Mouse (Mus musculus) neural tube, embryonic 13.5 days (tissue): ENCODE results near the gene Arhgef2. TPM values are rescaled to one million over a fixed set of nuclear protein-coding genes. Genes with fewer than 3 reads are reported as not detected.
"Not testable (repeated sequence)": the region's sequence is repeated elsewhere in the genome, so short reads cannot be mapped to it uniquely, and the experiment has no call there.

Source experiments
- ATAC-seq: fragments of 200-750 bp; cut with Nextera tagmentation; 2 replicates; pipeline ENCODE4 v1.8.0; 2017; ENCODE audit warnings: low read depth, mild to moderate bottlenecking, moderate TSS enrichment, moderate library complexity
- H3K27ac ChIP-seq: fragments of 300-500 bp; sonication (generic); replicated peaks from 2 replicates; pipeline ENCODE4 v1.5.1; 2015; ENCODE audit warnings: moderate library complexity, mild to moderate bottlenecking, inconsistent platforms
- H3K27me3 ChIP-seq: fragments of 300-500 bp; sonication (generic); 2 replicates; pipeline ENCODE4 v1.6.1; 2015; ENCODE audit warnings: mild to moderate bottlenecking, inconsistent platforms
- H3K36me3 ChIP-seq: fragments of 300-500 bp; sonication (generic); 2 replicates; pipeline ENCODE4 v1.6.1; 2015; ENCODE audit warnings: mild to moderate bottlenecking, inconsistent platforms
- H3K4me1 ChIP-seq: fragments of 300-500 bp; sonication (generic); replicated peaks from 2 replicates; pipeline ENCODE4 v1.6.1; 2015; ENCODE audit warnings: inconsistent platforms
- H3K4me2 ChIP-seq: fragments of 300-500 bp; sonication (generic); 2 replicates; pipeline ENCODE4 v1.6.1; 2015; ENCODE audit warnings: inconsistent platforms, mild to moderate bottlenecking, moderate library complexity
- H3K4me3 ChIP-seq: fragments of 300-500 bp; sonication (generic); 2 replicates; pipeline ENCODE4 v1.5.1; 2015; ENCODE audit warnings: mild to moderate bottlenecking, inconsistent platforms
- H3K9ac ChIP-seq: fragments of 300-500 bp; sonication (generic); 2 replicates; pipeline ENCODE4 v1.6.1; 2015; ENCODE audit warnings: moderate library complexity, mild to moderate bottlenecking, inconsistent platforms
- H3K9me3 ChIP-seq: fragments of 300-500 bp; sonication (generic); 2 replicates; pipeline ENCODE4 v1.6.1; 2016; ENCODE audit warnings: inconsistent platforms
- WGBS: fragments of 180-500 bp; shearing (Covaris S2); methylation state at CpG from one replicate; pipeline ENCODE4 v1.1.7; 2015; 5-methylcytosine and 5-hydroxymethylcytosine counted together
- polyA plus RNA-seq: library from polyadenylated mRNA; unstranded; fragments of >200 nt; fragmentation: Nextera tagmentation; extraction: Ambion mirVana; gene quantifications from 2 replicates; pipeline ENCODE4 v1.2.1, GENCODE M21; 2015

Gene Arhgef2
- polyA plus RNA-seq, 1 experiment from 2014 or later: 157 TPM

DNA sequence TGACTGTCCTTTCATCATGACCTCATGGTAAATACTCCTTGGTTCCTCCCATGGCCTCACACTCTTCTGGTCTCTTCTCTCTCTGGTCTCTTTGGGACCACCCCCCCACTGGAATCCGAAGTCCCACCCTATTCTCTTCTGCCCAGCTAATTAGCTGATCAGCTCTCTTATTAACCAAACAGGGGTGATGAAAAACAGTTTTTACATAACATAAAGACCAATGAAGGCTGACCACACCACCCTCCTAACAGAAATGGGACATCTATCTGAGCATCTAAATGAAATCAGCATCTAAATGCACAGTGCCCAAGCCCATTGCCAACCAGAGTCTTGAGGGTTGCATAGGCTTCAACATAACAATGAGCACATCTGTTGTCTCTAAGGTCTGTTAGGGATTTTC lies 33.9 kb upstream of the Arhgef2 start:
- no peak overlapping the region for H3K27ac ChIP-seq
- no peaks in the 10 kb centered on the region for H3K9me3 ChIP-seq
- peaks cover 38% of the 10 kb centered on the region for H3K36me3 ChIP-seq
- no peak overlapping the region for H3K4me2 ChIP-seq
- no peak overlapping the region for H3K4me3 ChIP-seq
- H3K27me3 ChIP-seq: no peaks in the 10 kb centered on the region
- H3K4me1 ChIP-seq: no peaks in the 10 kb centered on the region
- WGBS: 62% methylated on average over 1 of the region's 1 CpGs
- no peak for ATAC-seq
- H3K9ac ChIP-seq: no peak overlapping the region

DNA sequence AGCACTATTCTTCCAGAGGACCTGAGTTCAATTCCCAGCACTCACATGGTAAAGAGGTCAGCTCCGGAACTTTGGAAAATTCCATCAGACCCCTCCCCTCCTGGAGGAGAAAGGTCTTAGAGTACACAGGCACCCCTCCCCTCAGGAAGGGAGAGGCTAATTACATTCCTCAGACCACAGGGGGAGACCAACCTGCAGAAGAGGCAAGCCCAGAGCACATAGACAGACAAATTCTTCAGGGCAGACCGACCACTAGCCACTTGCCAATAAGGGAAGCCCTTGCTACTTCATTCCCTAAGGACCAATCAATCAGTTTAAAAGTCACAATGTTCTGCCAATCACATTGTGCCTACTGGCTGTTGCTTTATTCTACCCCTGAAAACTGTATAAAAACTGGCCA lies 32.9 kb upstream of the Arhgef2 start:
- no peak for ATAC-seq
- no peak overlapping the region for H3K9ac ChIP-seq
- H3K4me3 ChIP-seq: no peak overlapping the region
- 77% methylated on average over 2 of the region's 2 CpGs for WGBS
- H3K27ac ChIP-seq: no peak overlapping the region
- H3K36me3 ChIP-seq: peaks cover 28% of the 10 kb centered on the region
- no peaks in the 10 kb centered on the region for H3K9me3 ChIP-seq
- no peaks in the 10 kb centered on the region for H3K27me3 ChIP-seq
- H3K4me2 ChIP-seq: no peak overlapping the region
- H3K4me1 ChIP-seq: no peaks in the 10 kb centered on the region

DNA sequence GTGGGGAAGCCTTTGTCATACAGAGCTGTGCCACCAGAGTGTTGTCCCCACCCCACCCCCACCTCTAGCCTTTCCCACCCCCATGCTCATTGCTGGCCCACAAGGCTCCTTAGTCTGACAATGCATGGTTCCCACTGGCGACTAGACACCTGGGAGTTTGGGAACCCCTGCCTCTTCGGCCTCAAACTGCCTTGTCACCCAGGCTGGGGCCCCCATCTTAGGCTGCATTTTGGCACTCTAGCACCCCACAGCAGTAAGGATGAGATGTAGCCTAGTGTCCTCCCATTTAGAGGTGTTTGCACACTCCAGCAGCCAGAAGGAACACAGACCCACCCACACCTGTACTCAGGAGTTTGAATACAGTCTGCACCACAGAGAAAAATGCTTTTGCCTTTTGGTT lies 32.0 kb upstream of the Arhgef2 start:
- Histone ChIP-seq H3K4me3 (no peak overlapping the region), H3K9ac (no peak overlapping the region), H3K4me1 (0 out of 2 replicates have a peak, but pooled peaks cover under 1% of the 10 kb centered on the region), H3K9me3 (no peaks in the 10 kb centered on the region), H3K36me3 (peaks cover 18% of the 10 kb centered on the region), H3K27me3 (no peaks in the 10 kb centered on the region), H3K4me2 (no peak overlapping the region), H3K27ac (no peak overlapping the region)
- ATAC-seq: no peak
- WGBS: 96% methylated on average over 2 of the region's 2 CpGs

DNA sequence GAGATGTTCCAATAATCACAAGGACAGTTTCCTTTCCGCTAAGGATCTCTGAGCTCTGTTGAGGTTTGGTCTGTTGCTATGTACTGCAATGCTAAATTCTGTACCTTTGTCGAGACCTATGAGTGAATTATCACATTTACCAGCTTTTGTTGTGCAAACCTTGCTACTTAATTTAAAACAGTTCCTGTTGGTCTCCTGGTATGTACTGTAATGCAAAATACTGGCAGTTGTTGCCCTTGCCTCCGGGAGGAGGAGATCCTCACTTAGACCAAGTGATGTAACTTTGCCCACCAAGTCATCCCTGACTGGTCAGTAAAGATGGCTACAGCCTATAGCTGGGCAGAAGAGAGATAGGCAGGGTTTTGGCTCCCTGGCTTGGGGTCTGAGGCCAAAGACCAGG lies 30.2 kb upstream of the Arhgef2 start, which contains the start of gene Ssr2:
Gene Ssr2 (plus strand): TSS at position 337 of the 400 bp plus-strand sequence.
- no peak within 1 kb of the TSS for H3K4me3 ChIP-seq
- H3K4me1 ChIP-seq: peaks cover 10% of the 10 kb centered on the region
- peaks cover 1% of the 10 kb centered on the region; the same call in 1 of the 2 replicates for H3K36me3 ChIP-seq
- WGBS: 79% methylated on average over 3 of the region's 3 CpGs
- no peak within 1 kb of the TSS for H3K4me2 ChIP-seq
- H3K9me3 ChIP-seq: no peaks in the 10 kb centered on the region
- no peak within 1 kb of the TSS for H3K27ac ChIP-seq
- no peaks in the 10 kb centered on the region for H3K27me3 ChIP-seq
- H3K9ac ChIP-seq: no peak within 1 kb of the TSS
- ATAC-seq: no peak

DNA sequence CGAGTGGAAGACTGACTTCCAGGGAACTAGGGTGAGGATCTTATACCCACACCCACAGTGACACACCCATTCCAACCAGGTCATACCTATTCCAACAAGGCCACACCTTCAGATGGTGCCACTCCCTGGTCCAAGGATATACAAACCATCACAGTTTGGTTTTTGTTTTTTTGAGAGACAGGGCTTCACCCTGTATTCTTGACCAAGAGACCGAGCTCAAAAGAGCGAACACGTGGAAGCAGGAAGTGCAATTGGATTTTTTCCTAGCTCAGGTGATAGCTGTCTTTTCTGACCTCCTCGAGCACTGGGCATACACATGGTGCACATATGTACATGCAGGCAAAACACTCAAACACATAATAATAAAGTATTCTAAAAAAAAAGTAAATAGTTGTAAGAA lies 27.9 kb upstream of the Arhgef2 start:
- H3K9ac ChIP-seq, H3K9me3 ChIP-seq, H3K4me2 ChIP-seq, H3K4me3 ChIP-seq, H3K27ac ChIP-seq, H3K27me3 ChIP-seq, ATAC-seq: not testable (repeated sequence)
- H3K4me1 ChIP-seq: peaks cover 17% of the 10 kb centered on the region
- peaks cover 18% of the 10 kb centered on the region for H3K36me3 ChIP-seq
- WGBS: 90% methylated on average over 5 of the region's 5 CpGs

DNA sequence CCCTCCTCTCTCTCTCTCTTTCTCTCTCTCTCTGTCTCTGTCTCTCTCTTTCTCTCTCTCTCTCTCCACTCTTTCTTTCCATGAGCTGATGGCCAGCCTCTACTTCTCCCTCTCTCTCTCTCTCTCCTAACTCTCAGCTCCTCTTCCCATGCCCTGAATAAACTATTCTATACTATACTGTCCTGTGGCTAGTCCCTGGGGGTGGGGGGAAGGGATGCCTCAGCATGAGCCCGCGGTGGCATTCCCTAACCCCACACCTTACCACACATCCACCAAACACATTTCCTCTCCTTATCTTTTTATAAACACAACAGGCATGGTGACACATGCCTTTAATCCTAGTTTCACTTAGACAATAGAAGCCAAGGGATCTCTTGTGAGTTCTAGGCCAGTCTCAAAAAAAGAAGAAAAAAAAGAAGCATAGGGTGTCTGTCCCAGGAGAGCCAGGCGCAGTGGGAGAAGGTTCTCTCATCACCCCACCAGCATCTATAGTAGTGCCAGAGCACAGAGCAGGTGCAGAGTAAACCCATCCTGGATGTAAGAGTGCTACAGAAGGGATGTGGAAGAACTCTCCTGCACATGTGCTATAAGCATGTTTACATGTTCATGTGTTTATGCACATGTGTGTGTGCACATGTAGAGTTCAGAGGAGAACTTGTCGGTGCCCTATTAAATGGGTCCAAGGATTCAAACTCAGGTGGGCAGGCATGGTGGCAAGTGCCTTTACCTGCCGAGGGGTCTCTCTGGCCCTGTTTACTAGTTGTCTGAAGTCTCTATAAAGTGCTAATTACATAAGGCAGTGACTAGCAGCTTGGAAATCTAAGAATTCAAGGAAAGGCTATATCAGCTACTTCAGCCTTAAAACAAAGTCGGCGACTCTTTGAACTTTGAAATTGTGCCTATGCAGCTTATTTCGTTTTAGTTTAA lies 27.0 kb upstream of the Arhgef2 start:
- H3K9me3 ChIP-seq: no peaks in the 10 kb centered on the region
- H3K27me3 ChIP-seq: no peaks in the 10 kb centered on the region
- no peak overlapping the region for H3K27ac ChIP-seq
- 53% methylated on average over 8 of the region's 8 CpGs for WGBS
- H3K4me2 ChIP-seq: peak overlapping the region; percentile 67
- H3K36me3 ChIP-seq: peaks cover 27% of the 10 kb centered on the region
- peaks cover 17% of the 10 kb centered on the region for H3K4me1 ChIP-seq
- ATAC-seq: peak; percentile 60
- H3K4me3 ChIP-seq: peak overlapping the region; percentile 83
- H3K9ac ChIP-seq: peak overlapping the region; percentile 90; the same call in 1 of the 2 replicates

DNA sequence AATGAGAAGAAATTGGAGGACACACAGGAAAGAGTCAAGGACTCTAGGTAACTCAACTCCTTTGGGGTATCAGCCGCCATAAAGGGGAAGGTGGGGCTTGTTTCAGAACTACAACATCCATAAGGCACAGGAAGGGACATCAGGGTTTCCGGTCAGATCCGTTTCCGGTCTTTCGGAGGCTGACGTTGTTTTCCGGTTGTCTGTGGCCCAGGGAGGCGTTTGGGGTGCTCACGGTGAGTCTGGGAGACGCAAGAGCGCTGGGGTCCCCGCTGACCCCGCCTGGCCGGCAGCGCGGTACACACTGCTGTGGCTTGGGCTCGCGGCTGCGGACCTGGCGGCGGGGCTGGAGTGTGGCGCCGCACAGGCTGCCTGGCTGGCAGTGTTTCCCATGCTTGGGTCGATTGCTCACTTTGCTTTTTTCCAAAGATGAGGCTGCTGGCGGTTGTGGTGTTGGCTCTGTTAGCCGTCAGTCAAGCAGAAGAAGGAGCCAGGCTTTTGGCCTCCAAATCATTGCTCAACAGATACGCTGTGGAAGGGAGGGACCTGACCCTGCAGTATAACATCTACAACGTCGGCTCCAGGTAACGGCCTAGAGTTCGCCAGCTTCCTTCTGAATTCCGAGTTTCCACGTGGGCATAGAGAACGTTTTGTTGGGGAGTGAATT lies 26.2 kb upstream of the Arhgef2 start:
- H3K27me3 ChIP-seq: no peaks in the 10 kb centered on the region
- under 1% methylated on average over 34 of the region's 34 CpGs for WGBS
- peaks cover 17% of the 10 kb centered on the region for H3K4me1 ChIP-seq
- peaks cover 35% of the 10 kb centered on the region for H3K36me3 ChIP-seq
- H3K4me3 ChIP-seq: peak overlapping the region; percentile 83
- H3K9ac ChIP-seq: peak overlapping the region; percentile 90
- no peaks in the 10 kb centered on the region for H3K9me3 ChIP-seq
- H3K27ac ChIP-seq: no peak overlapping the region; the same call in 1 of the 2 replicates
- H3K4me2 ChIP-seq: peak overlapping the region; percentile 67
- ATAC-seq: peak; percentile 91

DNA sequence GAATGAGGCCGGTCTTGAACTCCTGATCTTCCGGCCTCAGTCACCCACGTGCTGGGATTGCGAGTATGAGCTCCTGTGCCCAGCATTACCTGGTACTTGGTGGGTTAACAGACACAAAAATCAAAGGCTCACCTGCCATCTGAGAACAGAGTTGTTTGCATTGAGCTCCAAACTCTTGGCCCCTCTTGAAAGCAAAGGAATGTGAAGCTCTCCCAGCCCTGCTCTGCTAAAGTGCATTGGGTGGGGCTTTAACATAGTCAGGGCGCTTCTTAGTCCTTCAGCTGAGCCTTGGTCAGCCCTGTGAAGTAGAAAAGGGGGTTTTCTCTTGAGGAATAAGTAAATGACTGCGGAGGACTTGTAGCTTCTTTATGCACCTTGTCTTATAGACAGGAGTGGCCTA lies 20.0 kb upstream of the Arhgef2 start:
- WGBS: 95% methylated on average over 6 of the region's 6 CpGs
- ATAC-seq: no peak
- peaks cover 4% of the 10 kb centered on the region for H3K4me1 ChIP-seq

DNA sequence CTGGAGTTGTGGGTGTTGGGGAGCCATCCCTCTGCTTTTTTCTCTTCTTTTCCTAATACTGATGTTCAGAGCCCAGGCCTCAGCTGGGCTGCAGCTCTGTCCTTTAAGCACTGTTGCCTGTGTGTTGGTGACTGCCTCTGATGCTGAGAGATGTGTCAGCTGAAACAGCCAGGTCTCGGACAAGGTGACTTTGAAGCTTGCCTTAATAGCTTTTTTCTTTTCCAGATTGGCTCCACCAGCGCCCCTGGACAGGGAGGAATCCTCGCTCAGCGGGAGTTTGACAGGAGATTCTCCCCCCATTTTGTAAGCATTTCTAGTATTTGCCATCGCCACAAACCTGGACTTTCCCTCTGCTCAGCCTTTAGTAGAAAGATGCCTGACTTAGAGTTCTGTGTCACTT lies 19.1 kb upstream of the Arhgef2 start:
- Histone ChIP-seq H3K4me1 (no peaks in the 10 kb centered on the region), H3K9ac (no peak overlapping the region), H3K4me2 (no peak overlapping the region), H3K27me3 (no peaks in the 10 kb centered on the region), H3K36me3 (peaks cover 66% of the 10 kb centered on the region), H3K4me3 (no peak overlapping the region), H3K9me3 (no peaks in the 10 kb centered on the region), H3K27ac (no peak overlapping the region)
- WGBS: 94% methylated on average over 5 of the region's 5 CpGs
- no peak for ATAC-seq

More for the DNA sequence above, 20.0 kb upstream of the Arhgef2 start:
- H3K27me3 ChIP-seq: no peaks in the 10 kb centered on the region
- H3K4me2 ChIP-seq: no peak overlapping the region
- H3K36me3 ChIP-seq: peaks cover 72% of the 10 kb centered on the region
- H3K9ac ChIP-seq: no peak overlapping the region
- H3K27ac ChIP-seq: no peak overlapping the region
- no peak overlapping the region for H3K4me3 ChIP-seq
- H3K9me3 ChIP-seq: no peaks in the 10 kb centered on the region

DNA sequence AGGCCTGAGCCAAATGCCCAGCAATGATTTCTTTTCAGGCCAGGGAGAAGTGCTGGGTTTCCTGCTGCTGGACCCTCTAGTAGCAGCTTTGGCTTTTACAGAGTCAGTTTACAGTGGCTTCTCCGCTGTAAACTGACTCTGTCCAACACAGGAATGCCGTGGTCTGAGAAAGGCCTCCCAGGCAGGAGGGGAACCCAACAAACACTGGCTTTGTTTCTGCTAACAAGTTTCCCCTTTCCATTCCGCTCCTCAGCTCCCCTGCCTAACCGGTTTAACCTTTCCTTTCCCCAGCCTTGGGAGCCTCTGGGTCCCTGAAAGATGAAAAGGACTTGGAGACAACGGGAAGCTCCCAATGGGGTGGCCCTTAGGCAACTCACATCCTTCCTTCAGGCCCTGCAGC lies 15.5 kb upstream of the Arhgef2 start:
- H3K9me3 ChIP-seq: no peaks in the 10 kb centered on the region
- peaks cover 7% of the 10 kb centered on the region for H3K4me1 ChIP-seq
- WGBS: 27% methylated on average over 5 of the region's 5 CpGs
- peak overlapping the region; percentile 26; the same call in 1 of the 2 replicates for H3K9ac ChIP-seq
- peak overlapping the region; percentile 28; the same call in 1 of the 2 replicates for H3K27ac ChIP-seq
- H3K4me2 ChIP-seq: no peak overlapping the region
- H3K4me3 ChIP-seq: no peak overlapping the region
- peaks cover 36% of the 10 kb centered on the region for H3K36me3 ChIP-seq
- H3K27me3 ChIP-seq: no peaks in the 10 kb centered on the region
- ATAC-seq: no peak

DNA sequence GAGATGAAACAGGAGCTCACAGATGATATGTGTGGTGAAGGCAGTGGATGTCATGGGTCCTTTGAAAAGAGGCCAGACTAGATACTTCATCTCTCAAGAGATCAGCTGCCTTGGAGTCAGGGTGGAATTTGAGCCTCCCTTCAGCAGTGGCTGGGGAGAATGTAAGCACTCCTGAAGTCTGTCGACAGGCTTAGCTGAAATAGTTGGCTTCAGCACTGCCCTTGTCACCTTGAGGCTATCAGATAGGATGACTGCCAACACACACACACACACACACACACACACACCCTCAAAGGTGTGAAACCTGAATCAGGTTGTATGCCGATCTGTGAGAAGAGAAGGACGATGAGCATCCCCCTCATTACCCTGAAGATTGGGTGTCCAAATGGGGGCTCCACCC lies 14.7 kb upstream of the Arhgef2 start:
- Histone ChIP-seq H3K9ac (no peak overlapping the region), H3K4me1 (peaks cover 7% of the 10 kb centered on the region), H3K4me2 (no peak overlapping the region), H3K36me3 (peaks cover 29% of the 10 kb centered on the region), H3K9me3 (no peaks in the 10 kb centered on the region), H3K27me3 (no peaks in the 10 kb centered on the region), H3K27ac (no peak overlapping the region), H3K4me3 (no peak overlapping the region)
- 70% methylated on average over 3 of the region's 3 CpGs for WGBS
- no peak for ATAC-seq
